Mouse (Mus musculus): ENCODE measurements around the gene Rad54l2.

DNA sequence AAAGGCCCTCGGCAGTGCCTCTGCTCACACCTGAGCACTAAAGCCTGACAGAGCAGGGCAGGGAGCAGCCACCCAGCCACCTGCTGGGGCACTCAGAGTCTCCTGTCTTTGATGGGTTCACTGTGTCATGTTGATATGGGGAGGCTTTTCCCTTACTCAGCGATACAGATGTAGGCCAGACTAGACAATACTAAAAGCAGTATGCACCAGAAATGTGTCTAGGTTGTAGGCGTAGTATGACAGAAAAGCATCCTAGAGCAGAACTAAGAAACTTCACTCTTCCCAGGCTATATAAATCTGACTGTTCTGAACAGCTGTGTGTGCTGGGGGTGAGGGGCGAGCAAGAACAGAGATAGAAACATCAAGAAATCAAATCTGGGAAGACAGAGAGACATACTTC lies 72.3 kb downstream of the Rad54l2 start:
- TF ChIP-seq CTCF (IDR thresholded peaks at IDR 0.05; ENCODE audit: low read depth) (no peak), EP300 (IDR thresholded peaks at IDR 0.05; ENCODE audit: low read depth) (no peak)

Measured in liver, postnatal 0 days (tissue).